Comparison of ENCODE assay signal across 11 mouse cellular contexts in genomic region chr8:108593891-108594290, GRCm38 (mm10).
A peak's percentile ranks its signal among the peaks of the same experiment; 100 is the strongest.
DNase-seq lines count a peak whose midpoint lies in the region; ATAC-seq and TF ChIP-seq lines count a peak whose summit lies in the region.
"Had no signal": no experiment of that assay in that cellular context is flagged by ENCODE, and none has a peak within 500 bp of the region (broad histone marks: within the 10 kb centered on the region; RNA-seq: fewer than 3 reads in every experiment).

No protein-coding gene starts in this region.

- H3K9me3 ChIP-seq in heart, embryonic 16.5 days (replicated peaks; ENCODE audit: control insufficient read depth, low read length), result no peaks in the 10 kb centered on the region
- no peaks in the 10 kb centered on the region for H3K9me3 ChIP-seq in lung, postnatal 0 days (ENCODE audit: low read length)
- no peaks in the 10 kb centered on the region for H3K9me3 ChIP-seq in embryonic facial prominence, embryonic 14.5 days (ENCODE audit: control insufficient read depth, low read length)
- no peaks in the 10 kb centered on the region for H3K9me3 ChIP-seq in stomach, embryonic 16.5 days (replicated peaks; ENCODE audit: control insufficient read depth, low read length)
- H3K9me3 ChIP-seq: liver, embryonic 15.5 days had no signal

- peaks cover 6% of the 10 kb centered on the region; the same call in 1 of the 2 replicates for H3K4me1 ChIP-seq in heart, embryonic 16.5 days (ENCODE audit: control insufficient read depth, insufficient read depth, low read length)
- peaks cover 3% of the 10 kb centered on the region; the same call in 1 of the 2 replicates for H3K4me1 ChIP-seq in lung, postnatal 0 days (ENCODE audit: insufficient read depth, low read depth, low read length)
- H3K4me1 ChIP-seq in embryonic facial prominence, embryonic 14.5 days (ENCODE audit: control insufficient read depth, insufficient read depth, low read length), result peaks cover 28% of the 10 kb centered on the region
- H3K4me1 ChIP-seq in stomach, embryonic 16.5 days (ENCODE audit: control insufficient read depth, insufficient read depth, low read length), result peaks cover 23% of the 10 kb centered on the region

- no peak for TF ChIP-seq CTCF in lung, postnatal 0 days (IDR thresholded peaks at IDR 0.05)

- no peak for TF ChIP-seq EP300 in lung, postnatal 0 days (IDR thresholded peaks at IDR 0.05)

- no peak for ATAC-seq in heart, embryonic 16.5 days (replicated peaks; ENCODE audit: extremely low read depth, insufficient read depth, low FRiP score)
- peak; percentile 24; the same call in 1 of the 2 replicates for ATAC-seq in lung, postnatal 0 days
- peak; percentile 75; the same call in 1 of the 2 replicates for ATAC-seq in embryonic facial prominence, embryonic 14.5 days (ENCODE audit: low read depth)
- ATAC-seq in stomach, embryonic 16.5 days (ENCODE audit: insufficient read depth, low FRiP score), result peak; percentile 59; the same call in 1 of the 2 replicates

- no peak overlapping the region for H3K4me3 ChIP-seq in heart, embryonic 16.5 days (ENCODE audit: low read length)
- H3K4me3 ChIP-seq in lung, postnatal 0 days (ENCODE audit: low read depth, low read length), result no peak overlapping the region
- H3K4me3 ChIP-seq in embryonic facial prominence, embryonic 14.5 days (ENCODE audit: low read depth, low read length), result no peak overlapping the region
- no peak overlapping the region for H3K4me3 ChIP-seq in stomach, embryonic 16.5 days (replicated peaks; ENCODE audit: low read length)
- H3K4me3 ChIP-seq: liver, embryonic 15.5 days had no signal

- no peak overlapping the region for H3K4me2 ChIP-seq in heart, embryonic 16.5 days (ENCODE audit: low read depth, low read length)
- H3K4me2 ChIP-seq in lung, postnatal 0 days (replicated peaks; ENCODE audit: low read depth, low read length), result no peak overlapping the region
- H3K4me2 ChIP-seq in embryonic facial prominence, embryonic 14.5 days (ENCODE audit: low read depth, low read length), result peak overlapping the region; percentile 30
- no peak overlapping the region for H3K4me2 ChIP-seq in stomach, embryonic 16.5 days (ENCODE audit: low read depth, low read length)
- H3K4me2 ChIP-seq: liver, embryonic 15.5 days had no signal

- no peak for DNase-seq in heart, adult 8-10 months (ENCODE audit: low spot score)
- DNase-seq in lung, postnatal 0 days (ENCODE audit: low spot score), result peak; percentile 52
- no peak for DNase-seq in lung, postnatal 10 days
- DNase-seq in embryonic facial prominence, embryonic 14.5 days (ENCODE audit: low spot score), result peak; percentile 90
- no peak for DNase-seq in retina, postnatal 1 day
- DNase-seq: cerebellum, postnatal 14 days; right cerebral cortex, postnatal 14 days; thymus, adult 2 months had no signal

- no peak overlapping the region for H3K9ac ChIP-seq in heart, embryonic 16.5 days (ENCODE audit: low read length)
- H3K9ac ChIP-seq in lung, postnatal 0 days (replicated peaks; ENCODE audit: low read depth), result no peak overlapping the region
- no peak overlapping the region for H3K9ac ChIP-seq in embryonic facial prominence, embryonic 14.5 days (ENCODE audit: low read depth, low read length)
- no peak overlapping the region for H3K9ac ChIP-seq in stomach, embryonic 16.5 days (ENCODE audit: low read length)
- H3K9ac ChIP-seq: liver, embryonic 15.5 days had no signal

- no peaks in the 10 kb centered on the region for H3K36me3 ChIP-seq in heart, embryonic 16.5 days (ENCODE audit: control insufficient read depth, insufficient read depth)
- H3K36me3 ChIP-seq in lung, postnatal 0 days (ENCODE audit: insufficient read depth, low read length), result no peaks in the 10 kb centered on the region
- no peaks in the 10 kb centered on the region for H3K36me3 ChIP-seq in embryonic facial prominence, embryonic 14.5 days (ENCODE audit: control insufficient read depth, insufficient read depth, low read length)
- H3K36me3 ChIP-seq in stomach, embryonic 16.5 days (ENCODE audit: control insufficient read depth, insufficient read depth, low read length), result no peaks in the 10 kb centered on the region
- H3K36me3 ChIP-seq: liver, embryonic 15.5 days had no signal

- peak overlapping the region; percentile 72 for H3K27ac ChIP-seq in heart, embryonic 16.5 days (ENCODE audit: low read length)
- H3K27ac ChIP-seq in lung, postnatal 0 days (ENCODE audit: low read length), result peak overlapping the region; percentile 51; the same call in 1 of the 2 replicates
- H3K27ac ChIP-seq in embryonic facial prominence, embryonic 14.5 days (replicated peaks; ENCODE audit: low read depth, low read length), result peak overlapping the region; percentile 82
- H3K27ac ChIP-seq in stomach, embryonic 16.5 days (ENCODE audit: low read length), result peak overlapping the region; percentile 61
- H3K27ac ChIP-seq: liver, embryonic 15.5 days had no signal

- H3K27me3 ChIP-seq in heart, embryonic 16.5 days (ENCODE audit: control insufficient read depth, insufficient read depth, low read length), result no peaks in the 10 kb centered on the region
- no peaks in the 10 kb centered on the region for H3K27me3 ChIP-seq in lung, postnatal 0 days (replicated peaks; ENCODE audit: insufficient read depth, low read length)
- no peaks in the 10 kb centered on the region for H3K27me3 ChIP-seq in embryonic facial prominence, embryonic 14.5 days (replicated peaks; ENCODE audit: control insufficient read depth, insufficient read depth, low read length)
- no peaks in the 10 kb centered on the region for H3K27me3 ChIP-seq in stomach, embryonic 16.5 days (ENCODE audit: control insufficient read depth, insufficient read depth, low read length)
- H3K27me3 ChIP-seq: liver, embryonic 15.5 days had no signal

- WGBS in heart, embryonic 16.5 days, result 52% methylated on average over 9 of the region's 9 CpGs
- WGBS in lung, postnatal 0 days, result 39% methylated on average over 9 of the region's 9 CpGs
- 18% methylated on average over 9 of the region's 9 CpGs for WGBS in embryonic facial prominence, embryonic 14.5 days
- WGBS in stomach, embryonic 16.5 days, result 41% methylated on average over 9 of the region's 9 CpGs

Comparison
In these comparisons a context has a peak if more than half of its experiments do, and no peak if none do; other contexts are left out.
1. DNase-seq: peak in lung, postnatal 0 days (single experiment) and embryonic facial prominence, embryonic 14.5 days (single experiment); none in heart, adult 8-10 months (single experiment), lung, postnatal 10 days (single experiment) and retina, postnatal 1 day (single experiment).
2. Peak in every context shown above with its lines, with median percentiles within 50 percentile points of each other: H3K27ac ChIP-seq.